Mouse (Mus musculus) cerebellum, adult (tissue): Measurements from ENCODE around the gene Nnmt.

Source experiments
- ATAC-seq: cut with Nextera tagmentation; 2 replicates; pipeline ENCODE4 v1.9.2; 2017; ENCODE audit warnings: mild to moderate bottlenecking, moderate library complexity, mixed read lengths; ENCODE audit not compliant: insufficient number of reproducible peaks, low FRiP score, low TSS enrichment

The Nnmt gene

DNA sequence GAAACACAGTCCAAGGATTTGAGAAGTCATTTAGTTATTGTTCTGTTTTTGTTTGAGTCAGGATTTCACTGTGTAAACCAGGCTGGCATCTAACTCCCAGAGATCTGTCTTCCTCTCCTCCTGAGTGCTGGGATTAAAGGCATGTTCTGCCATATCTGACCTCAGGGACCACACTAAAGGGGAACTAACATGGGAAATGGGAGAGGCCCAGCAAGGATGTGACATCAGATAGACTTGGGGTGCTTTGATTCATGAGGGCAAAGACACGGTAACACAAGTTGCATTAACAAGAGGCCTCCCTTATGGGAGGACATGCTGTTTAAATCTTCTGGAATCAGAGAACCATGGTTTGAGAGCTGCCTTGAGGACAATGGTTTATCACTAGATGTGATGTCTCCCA, 24.1 kb downstream of the Nnmt start:
- ATAC-seq, result no peak

DNA sequence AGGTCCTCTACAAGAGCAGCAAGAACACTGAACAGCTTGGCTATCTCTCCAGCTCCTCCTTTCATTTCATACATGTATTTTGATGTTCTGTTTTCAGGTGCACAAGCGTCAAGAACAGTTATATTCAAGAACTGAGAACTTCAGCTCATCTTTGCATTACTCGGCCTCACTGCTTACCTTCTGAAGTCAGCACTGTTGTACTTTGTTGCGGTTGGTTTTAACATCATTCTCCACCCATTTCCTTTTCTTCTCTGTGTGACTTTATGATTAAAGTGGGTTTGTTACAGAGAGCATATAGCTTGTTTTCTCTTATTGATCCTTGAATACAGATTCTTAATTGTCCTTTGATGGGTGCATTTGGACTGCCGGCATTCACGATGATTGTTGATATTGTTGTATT, 42.6 kb downstream of the Nnmt start:
- no peak for ATAC-seq

DNA sequence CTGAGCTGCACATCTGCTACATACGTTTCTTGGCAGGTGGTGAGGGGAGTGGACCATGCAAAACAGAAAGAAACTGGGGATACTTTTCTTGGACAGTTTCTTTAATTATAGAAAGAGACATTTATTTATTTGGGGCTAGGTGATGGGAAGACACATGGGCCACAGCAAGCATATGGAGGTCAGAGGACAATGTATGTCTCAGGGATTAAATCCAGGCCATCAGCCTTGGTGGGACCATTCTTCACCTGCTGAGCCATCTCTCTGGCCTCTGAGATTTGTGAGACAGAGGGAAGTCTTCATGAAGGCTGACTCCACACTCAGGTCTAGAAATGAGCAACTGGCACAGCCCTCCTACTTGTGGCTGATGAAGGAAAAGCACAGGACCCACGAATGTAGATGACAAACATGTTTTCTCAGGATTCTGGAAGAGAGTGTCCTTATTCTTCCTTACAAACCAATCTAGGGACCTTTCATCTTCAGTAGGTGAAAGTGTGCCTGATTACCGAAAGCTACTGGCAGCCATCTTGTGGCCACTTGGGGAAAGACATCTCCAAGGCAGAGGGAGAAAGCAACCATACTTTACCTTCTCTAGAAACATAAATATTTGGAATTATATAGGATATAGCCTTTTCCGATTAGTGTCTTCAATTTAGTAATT, 45.3 kb downstream of the Nnmt start:
- no peak for ATAC-seq

DNA sequence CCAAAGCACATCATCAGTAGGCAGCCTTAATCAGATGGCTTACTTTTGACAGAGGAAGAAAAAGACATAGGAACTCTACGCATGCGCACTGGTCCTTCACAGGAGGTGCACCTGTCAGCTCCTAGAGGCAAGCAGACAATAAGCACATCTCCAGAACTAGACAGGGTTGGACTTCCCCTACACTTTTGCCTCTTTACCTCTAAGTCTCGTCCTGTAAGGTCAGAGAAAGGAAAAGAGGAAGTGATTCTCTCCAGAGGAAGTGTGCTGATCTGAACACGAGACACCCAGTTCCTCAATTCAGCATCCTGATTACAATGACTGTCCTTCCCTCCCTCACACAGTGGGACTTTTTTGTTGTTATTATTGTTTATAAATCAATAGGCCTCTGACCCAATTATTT, 46.3 kb downstream of the Nnmt start:
- no peak for ATAC-seq

DNA sequence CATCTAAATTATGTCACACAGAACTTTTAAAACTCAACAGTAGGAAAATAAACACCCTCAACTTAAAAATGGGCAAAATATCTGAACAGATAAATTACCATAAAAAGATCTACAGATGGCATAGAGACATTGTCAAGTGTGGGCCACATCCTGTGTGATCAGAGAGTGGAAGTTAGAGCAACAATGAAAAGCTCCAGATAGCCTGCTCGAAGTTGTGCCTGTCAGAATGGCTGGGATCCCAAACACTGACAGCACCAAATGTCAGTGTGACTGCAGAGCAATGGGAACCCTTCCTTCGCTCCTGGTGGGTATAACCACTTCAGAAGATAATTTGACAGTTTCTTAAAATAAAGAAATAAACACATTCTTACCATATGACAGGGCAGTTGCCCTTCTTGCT, 55.9 kb downstream of the Nnmt start:
- ATAC-seq, result no peak

DNA sequence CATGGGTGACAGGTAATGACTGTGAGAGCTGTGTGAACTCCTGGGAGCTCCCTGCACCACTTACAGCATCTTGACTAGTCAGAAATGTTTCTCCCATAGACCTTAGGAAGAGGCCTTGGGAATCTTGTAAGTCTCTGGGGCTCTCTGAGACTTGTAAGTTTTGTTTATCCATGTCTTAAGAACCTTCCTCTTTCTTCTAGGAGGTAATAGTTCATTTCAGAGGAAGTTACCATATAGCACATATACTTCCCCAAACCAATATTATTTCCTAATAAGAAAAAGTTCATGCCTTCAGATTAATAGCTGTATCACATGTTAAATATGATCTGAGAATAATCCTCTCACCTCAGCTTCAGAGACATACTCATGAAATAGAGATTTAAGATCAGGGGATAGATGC, 57.7 kb downstream of the Nnmt start:
- ATAC-seq, result no peak
